Mouse (Mus musculus) heart, postnatal 0 days (tissue): ENCODE measurements around the gene Gzme. TPM values are rescaled to one million over a fixed set of nuclear protein-coding genes. Genes with fewer than 3 reads are reported as not detected.

Source experiments
- ATAC-seq: fragments of 200-750 bp; cut with Nextera tagmentation; 2 replicates; pipeline ENCODE4 v1.8.0; 2017; ENCODE audit warnings: low read depth, moderate number of reproducible peaks, moderate library complexity; ENCODE audit not compliant: insufficient read depth
- DNase-seq: peaks from one replicate; pipeline ENCODE4 v3.0.0-alpha.2; 2016; ENCODE audit warnings: low spot score
- H3K27ac ChIP-seq: fragments of 300-500 bp; sonication (generic); 2 replicates; pipeline ENCODE4 v1.5.1; 2014; ENCODE audit warnings: low read depth, mild to moderate bottlenecking
- H3K27me3 ChIP-seq: fragments of 300-500 bp; sonication (generic); 2 replicates; pipeline ENCODE4 v1.6.1; 2014; ENCODE audit warnings: low read length, mixed read lengths; ENCODE audit not compliant: control insufficient read depth, insufficient read depth
- H3K36me3 ChIP-seq: fragments of 300-500 bp; sonication (generic); replicated peaks from 2 replicates; pipeline ENCODE4 v1.6.1; 2014; ENCODE audit warnings: low read length, mixed read lengths; ENCODE audit not compliant: control insufficient read depth, insufficient read depth
- H3K4me1 ChIP-seq: fragments of 300-500 bp; sonication (generic); 2 replicates; pipeline ENCODE4 v1.6.1; 2014; ENCODE audit warnings: antibody characterized with exemption; ENCODE audit not compliant: control insufficient read depth, insufficient read depth
- H3K4me2 ChIP-seq: fragments of 300-500 bp; sonication (generic); 2 replicates; pipeline ENCODE4 v1.6.1; 2014; ENCODE audit warnings: low read depth, mild to moderate bottlenecking, low read length, moderate library complexity
- H3K4me3 ChIP-seq: fragments of 300-500 bp; sonication (generic); 2 replicates; pipeline ENCODE4 v1.5.1; 2014; ENCODE audit warnings: low read depth, low read length
- H3K9ac ChIP-seq: fragments of 300-500 bp; sonication (generic); replicated peaks from 2 replicates; pipeline ENCODE4 v1.6.1; 2014; ENCODE audit warnings: low read depth, low read length, mixed read lengths
- H3K9me3 ChIP-seq: fragments of 300-500 bp; sonication (generic); replicated peaks from 2 replicates; pipeline ENCODE4 v1.6.1; 2016; ENCODE audit warnings: low read length; ENCODE audit not compliant: control insufficient read depth
- CTCF ChIP-seq: IDR thresholded peaks from 2 replicates; pipeline ENCODE4 v1.5.1; 2016; ENCODE audit warnings: antibody characterized with exemption, control low read depth, low read depth
- EP300 ChIP-seq: IDR thresholded peaks from 2 replicates; pipeline ENCODE4 v1.6.1; 2016; ENCODE audit warnings: antibody characterized with exemption, low read depth
- WGBS: fragments of 180-500 bp; shearing (Covaris S2); extraction: QIAGEN DNeasy Blood & Tissue Kit; methylation state at CpG from one replicate; pipeline ENCODE4 v1.1.7; 2014; 5-methylcytosine and 5-hydroxymethylcytosine counted together
- microRNA-seq: library from miRNA; unstranded; fragments of <30 nt; microRNA quantifications from one replicate; pipeline ENCODE4, GENCODE M21; 2016
- polyA plus RNA-seq: library from polyadenylated mRNA; unstranded; fragments of >200 nt; fragmentation: Nextera tagmentation; extraction: Ambion mirVana; gene quantifications from 2 replicates; pipeline ENCODE4 v1.2.1, GENCODE M21; 2015
- total RNA-seq: library from RNA; depleted of rRNA; stranded (reverse); fragments of >200 nt; gene quantifications from 2 replicates; pipeline ENCODE4 v1.2.3, GENCODE M21; 2014; ENCODE audit warnings: low replicate concordance; rRNA removed

Gene Gzme
- total and polyA plus RNA-seq, 2 experiments from 2014 or later: not detected

- Histone ChIP-seq H3K4me3 (no peak within 1 kb of the TSS), H3K4me2 (no peak within 1 kb of the TSS), H3K9ac (no peak within 1 kb of the TSS), H3K36me3 (no peaks in the 10 kb centered on the region), H3K27me3 (no peaks in the 10 kb centered on the region), H3K4me1 (no peaks in the 10 kb centered on the region), H3K27ac (no peak within 1 kb of the TSS), H3K9me3 (no peaks in the 10 kb centered on the region)
- no peak for TF ChIP-seq EP300
- TF ChIP-seq CTCF: no peak
- ATAC-seq (no peak), DNase-seq (no peak)
- 91% methylated on average over 2 of the region's 2 CpGs for WGBS
These were observed 35.3 kb downstream of the Gzme start, which contains the start of gene Mcpt8 for GRCm38 (mm10) chr14:56085167-56085566. Mcpt8 (minus strand) TSS chr14:56085273.

GRCm38 (mm10) chr14:56082016-56082415 is 38.4 kb downstream of the Gzme start:
- no peak for TF ChIP-seq CTCF
- TF ChIP-seq EP300: no peak
- H3K9me3 ChIP-seq: no peaks in the 10 kb centered on the region
- no peaks in the 10 kb centered on the region for H3K4me1 ChIP-seq
- no peak overlapping the region for H3K4me3 ChIP-seq
- H3K4me2 ChIP-seq: no peak overlapping the region
- DNase-seq (no peak), ATAC-seq (no peak)
- no peak overlapping the region for H3K27ac ChIP-seq
- 81% methylated on average over 4 of the region's 4 CpGs for WGBS
- H3K9ac ChIP-seq: no peak overlapping the region
- no peaks in the 10 kb centered on the region for H3K27me3 ChIP-seq
- H3K36me3 ChIP-seq: no peaks in the 10 kb centered on the region

Small RNAs within 50 kb of the gene (microRNA-seq; reads per million reads assigned to microRNA genes)
- gene Mir6949: not detected

Other genes starting within 250 kb of the Gzme start
- gene Cbln3, start 236.2 kb downstream of the Gzme start, total RNA-seq: 0.73 and 2.5 TPM in 2 replicates
- gene Cbln3, start 236.2 kb downstream of the Gzme start, polyA plus RNA-seq: 0.47 and 0.68 TPM in 2 replicates
- 17.1 and 19.5 TPM in 2 replicates for gene Khnyn, start 235.7 kb downstream of the Gzme start, total RNA-seq
- 5.0 and 5.3 TPM in 2 replicates for gene Khnyn, start 235.7 kb downstream of the Gzme start, polyA plus RNA-seq
- 89.1 and 138 TPM in 2 replicates for gene Sdr39u1, start 220.3 kb downstream of the Gzme start, total RNA-seq
- gene Sdr39u1, start 220.3 kb downstream of the Gzme start, polyA plus RNA-seq: 79.5 and 88.3 TPM in 2 replicates
- 1.6 and 4.4 TPM in 2 replicates for gene Cma1, start 175.9 kb downstream of the Gzme start, total RNA-seq
- 22.1 and 24.1 TPM in 2 replicates for gene Cma1, start 175.9 kb downstream of the Gzme start, polyA plus RNA-seq
- gene Cma2, start 169.6 kb downstream of the Gzme start, total RNA-seq: not detected in 2 replicates
- not detected in 2 replicates for gene Cma2, start 169.6 kb downstream of the Gzme start, polyA plus RNA-seq
- not detected in 2 replicates for gene Mcpt1, start 102.7 kb downstream of the Gzme start, total RNA-seq
- not detected in 2 replicates for gene Mcpt1, start 102.7 kb downstream of the Gzme start, polyA plus RNA-seq
- not detected in 2 replicates for gene Mcpt9, start 90.1 kb downstream of the Gzme start, total RNA-seq
- gene Mcpt9, start 90.1 kb downstream of the Gzme start, polyA plus RNA-seq: not detected in 2 replicates
- gene Mcpt2, start 78.6 kb downstream of the Gzme start, total RNA-seq: not detected in 2 replicates
- gene Mcpt2, start 78.6 kb downstream of the Gzme start, polyA plus RNA-seq: not detected in 2 replicates
- 0.12 TPM in 1 of 2 replicates, not detected in the other for gene Mcpt4, start 58.3 kb downstream of the Gzme start, total RNA-seq
- gene Mcpt4, start 58.3 kb downstream of the Gzme start, polyA plus RNA-seq: 1.8 and 2.3 TPM in 2 replicates
- gene Mcpt8, start 35.4 kb downstream of the Gzme start, total RNA-seq: not detected in 2 replicates
- gene Mcpt8, start 35.4 kb downstream of the Gzme start, polyA plus RNA-seq: 0.22 and 0.38 TPM in 2 replicates
- not detected in 2 replicates for gene Ctsg, start 18.1 kb downstream of the Gzme start, total RNA-seq
- 0.15 and 0.23 TPM in 2 replicates for gene Ctsg, start 18.1 kb downstream of the Gzme start, polyA plus RNA-seq
- not detected in 2 replicates for gene Gzmd, start 12.0 kb upstream of the Gzme start, total RNA-seq
- gene Gzmd, start 12.0 kb upstream of the Gzme start, polyA plus RNA-seq: not detected in 2 replicates
- not detected in 2 replicates for gene Gzmg, start 39.0 kb upstream of the Gzme start, total RNA-seq
- not detected in 2 replicates for gene Gzmg, start 39.0 kb upstream of the Gzme start, polyA plus RNA-seq
- not detected in 2 replicates for gene Gzmn, start 54.0 kb upstream of the Gzme start, total RNA-seq
- not detected in 2 replicates for gene Gzmn, start 54.0 kb upstream of the Gzme start, polyA plus RNA-seq
- gene Gzmf, start 90.8 kb upstream of the Gzme start, total RNA-seq: not detected in 2 replicates
- not detected in 2 replicates for gene Gzmf, start 90.8 kb upstream of the Gzme start, polyA plus RNA-seq
- not detected in 2 replicates for gene Gzmc, start 114.0 kb upstream of the Gzme start, total RNA-seq
- gene Gzmc, start 114.0 kb upstream of the Gzme start, polyA plus RNA-seq: not detected in 2 replicates
- gene Gzmb, start 141.6 kb upstream of the Gzme start, total RNA-seq: not detected in 2 replicates
- not detected in 2 replicates for gene Gzmb, start 141.6 kb upstream of the Gzme start, polyA plus RNA-seq
- gene Atp12a, start 244.4 kb upstream of the Gzme start, total RNA-seq: not detected in 2 replicates
- gene Atp12a, start 244.4 kb upstream of the Gzme start, polyA plus RNA-seq: not detected in 2 replicates